Mouse (Mus musculus): ENCODE measurements around the gene Il23a.
"Not testable (repeated sequence)": the region's sequence is repeated elsewhere in the genome, so short reads cannot be mapped to it uniquely, and the experiment has no call there.

The Il23a gene

GRCm38 (mm10) chr10:128263393-128264310 lies 34.9 kb downstream of the Il23a start:
- DNase-seq (ENCODE audit: low spot score in 2 of 2): no peak

- DNase-seq (ENCODE audit: low spot score in 2 of 2): no peak
Observed at GRCm38 (mm10) chr10:128262300-128262699, 36.3 kb downstream of the Il23a start.

DNA sequence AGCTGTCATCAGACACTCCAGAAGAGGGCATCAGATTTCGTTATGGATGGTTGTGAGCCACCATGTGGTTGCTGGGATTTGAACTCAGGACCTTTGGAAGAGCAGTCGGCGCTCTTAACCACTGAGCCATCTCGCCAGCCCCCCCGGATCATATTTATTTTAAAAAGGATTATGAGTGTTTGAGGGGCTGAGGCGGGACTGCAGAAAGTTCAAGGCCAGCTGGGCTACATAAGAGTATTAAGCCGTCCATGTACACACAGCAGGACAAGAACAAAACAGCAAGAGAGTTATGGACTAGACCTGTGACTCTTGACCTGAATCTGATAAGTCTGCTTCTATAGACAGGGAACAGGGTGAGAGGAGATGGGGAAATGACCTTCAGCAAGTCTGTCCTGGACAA lies 38.2 kb downstream of the Il23a start:
- DNase-seq (ENCODE audit: low spot score in 2 of 2): not testable (repeated sequence)

GRCm38 (mm10) chr10:128259946-128260345 lies 38.6 kb downstream of the Il23a start:
- no peak for DNase-seq (ENCODE audit: low spot score in 2 of 2)

DNA sequence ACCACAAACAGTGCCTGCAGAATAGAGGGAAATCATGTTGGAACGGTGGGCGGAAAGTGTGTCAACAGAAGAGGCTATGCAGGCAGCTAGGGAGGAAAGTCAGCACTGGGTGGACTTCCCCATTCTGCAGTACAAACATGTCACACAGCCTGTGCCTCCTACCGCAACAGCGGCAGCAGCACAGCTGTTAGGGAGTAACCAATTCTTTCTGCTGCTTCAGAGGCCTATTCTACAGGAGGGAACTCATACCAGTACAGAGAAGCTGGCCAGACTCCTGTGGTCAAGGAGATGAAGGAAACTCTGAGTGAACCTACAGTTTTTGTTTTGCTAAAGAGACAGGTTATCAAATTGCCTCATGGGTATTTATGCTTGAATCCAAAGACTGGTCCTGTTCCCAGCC lies 39.6 kb downstream of the Il23a start:
- no peak for DNase-seq (ENCODE audit: low spot score in 2 of 2)

- no peak for DNase-seq (ENCODE audit: low spot score in 2 of 2)
Observed at GRCm38 (mm10) chr10:128256328-128256727, 42.2 kb downstream of the Il23a start.

GRCm38 (mm10) chr10:128255925-128256324 lies 42.6 kb downstream of the Il23a start:
- no peak for DNase-seq (ENCODE audit: low spot score in 2 of 2)

- DNase-seq (ENCODE audit: low spot score in 2 of 2): no peak
Observed at GRCm38 (mm10) chr10:128253677-128254255, 44.8 kb downstream of the Il23a start, which contains the start of gene Apon. Gene Apon, plus strand, starts transcription at chr10:128254096.

DNA sequence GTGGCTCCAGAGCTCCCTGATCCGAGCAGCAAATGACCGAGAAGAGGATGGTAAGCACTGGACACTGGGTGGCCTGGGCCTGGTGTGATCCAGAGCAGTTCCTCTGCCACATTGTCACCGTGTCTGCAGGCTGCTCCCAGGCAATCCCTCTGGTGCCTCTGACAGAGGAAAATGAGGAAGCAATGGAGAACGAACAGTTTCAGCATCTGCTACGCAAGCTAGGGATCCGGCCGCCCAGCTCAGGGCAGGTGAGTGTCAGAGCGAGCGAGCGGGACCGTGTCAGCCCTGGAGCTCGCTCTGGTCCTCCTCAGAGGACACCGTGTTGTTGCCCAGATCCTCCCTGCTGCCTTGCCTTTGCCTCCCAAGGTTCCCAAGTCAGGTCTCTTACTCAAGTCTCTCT lies 48.0 kb downstream of the Il23a start:
- no peak for DNase-seq (ENCODE audit: low spot score in 2 of 2)

DNA sequence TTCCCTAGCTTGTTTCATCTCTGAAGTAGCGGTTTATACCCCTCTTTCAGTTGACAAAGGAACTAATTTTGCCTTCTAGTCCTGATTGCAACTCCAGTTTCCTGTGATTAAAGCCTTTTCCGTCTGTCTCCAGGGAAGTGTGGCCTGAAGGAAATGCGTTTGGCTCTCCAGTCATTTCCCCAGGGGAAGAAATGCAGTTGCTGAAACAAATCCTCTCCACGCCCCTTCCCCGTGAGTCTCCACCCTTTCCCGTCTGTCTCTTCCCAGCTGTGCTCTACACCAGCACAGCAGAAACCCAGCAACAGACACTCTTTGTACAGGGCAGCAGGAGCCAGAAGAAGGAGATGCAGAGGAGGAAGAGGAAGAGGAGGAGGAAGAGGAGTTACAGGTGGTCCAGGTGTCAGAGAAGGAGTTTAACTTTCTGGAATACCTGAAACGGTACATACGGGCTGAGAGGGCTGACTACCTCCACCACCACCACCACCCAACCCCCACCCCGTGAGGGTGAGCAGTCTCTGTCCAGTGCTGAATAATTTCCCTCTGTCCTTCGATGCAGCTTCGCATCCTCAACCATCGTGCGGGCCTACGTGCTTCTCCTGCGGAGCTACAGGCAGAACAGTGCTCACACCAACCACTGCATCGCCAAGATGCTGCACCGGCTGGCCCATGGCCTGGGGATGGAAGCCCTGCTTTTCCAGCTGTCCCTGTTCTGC lies 51.4 kb downstream of the Il23a start:
- no peak for DNase-seq (ENCODE audit: low spot score in 2 of 2)

Data from cerebellum, postnatal 4 days (tissue).